ENCODE assay signal across 23 mouse cellular contexts in genomic region chr6:115935544-115935943, GRCm38 (mm10). TPM values are rescaled to one million over a fixed set of nuclear protein-coding genes. Genes with fewer than 3 reads are reported as not detected.
A peak's percentile ranks its signal among the peaks of the same experiment; 100 is the strongest.
DNase-seq lines count a peak whose midpoint lies in the region.
"Had no signal": no experiment of that assay in that cellular context is flagged by ENCODE, and none has a peak within 500 bp of the region (broad histone marks: within the 10 kb centered on the region; RNA-seq: fewer than 3 reads in every experiment).

No protein-coding gene starts in this region.

- 0 out of 2 replicates have a peak overlapping the region, but pooled peaks have one; percentile 2 for H3K27ac ChIP-seq in limb, embryonic 10.5 days

- peak; percentile 73 to 74 for DNase-seq in cerebellum, postnatal 10 days
- no peak for DNase-seq in cerebellum, adult 8-10 months
- peak; percentile 65 to 75 for DNase-seq in cerebellum, postnatal 14 days
- DNase-seq in cerebellum, postnatal 25 days = no peak
- no peak for DNase-seq in limb, embryonic 10.5 days (ENCODE audit: low spot score)
- DNase-seq in right cerebral cortex, postnatal 4 days = no peak
- DNase-seq: adrenal gland, adult 2 months; adrenal gland, adult 8-10 months; adrenal gland, postnatal 10 days; adrenal gland, postnatal 14 days; adrenal gland, postnatal 25 days; adrenal gland, postnatal 36 days; B cell, adult 2 months; cerebellum, adult 11 months; cerebellum, adult 11-12 months; cerebellum, adult 18-20 months had no signal

- H3K4me1 ChIP-seq in limb, embryonic 10.5 days = peaks cover 5% of the 10 kb centered on the region

- 88% methylated on average over 8 of the region's 8 CpGs for WGBS in limb, embryonic 10.5 days

- H3K27me3 ChIP-seq in limb, embryonic 10.5 days (ENCODE audit: low read depth, poor library complexity, severe bottlenecking) = no peaks in the 10 kb centered on the region
- H3K27me3 ChIP-seq: CH12.LX, Patski had no signal

- H3K4me3 ChIP-seq in limb, embryonic 10.5 days = no peak overlapping the region

- no peaks in the 10 kb centered on the region for H3K36me3 ChIP-seq in limb, embryonic 10.5 days
- H3K36me3 ChIP-seq: G1E had no signal

- H3K9me3 ChIP-seq in limb, embryonic 10.5 days (replicated peaks) = no peaks in the 10 kb centered on the region
- H3K9me3 ChIP-seq: G1E had no signal

RNA-seq across cellular contexts. Expression of gene Rho, which starts 4.0 kb away (rescaled TPM):
- polyA plus RNA-seq in limb, embryonic 10.5 days (2016; fragmentation: Nextera tagmentation; extraction: Ambion mirVana) = 0.24 and 0.31 TPM in 2 replicates
- polyA plus RNA-seq: activated CD4-positive, CD25-positive, alpha-beta regulatory T cell, adult 4 months; CD4-positive, CD25-positive, alpha-beta regulatory T cell, adult 4 months; G1E had no signal

RNA-seq across cellular contexts. Expression of gene H1foo, which starts 9.2 kb away (rescaled TPM):
- polyA plus RNA-seq in limb, embryonic 10.5 days (2016; fragmentation: Nextera tagmentation; extraction: Ambion mirVana) = not detected in 2 replicates
- polyA plus RNA-seq: adrenal gland, adult 2 months; brain, embryonic 14.5 days; C2C12; CD4-positive, CD25-positive, alpha-beta regulatory T cell, adult 4 months; G1E; Patski had no signal

RNA-seq across cellular contexts. Expression of gene Plxnd1, which starts 59.3 kb away (rescaled TPM):
- polyA plus RNA-seq in limb, embryonic 10.5 days (2016; fragmentation: Nextera tagmentation; extraction: Ambion mirVana) = 27.9 and 30.9 TPM in 2 replicates

Comparison
In these comparisons a context has a peak if more than half of its experiments do, and no peak if none do; other contexts are left out.
1. DNase-seq: peak in cerebellum, postnatal 10 days (2 of 2) and cerebellum, postnatal 14 days (2 of 2); none in cerebellum, adult 8-10 months (single experiment), cerebellum, postnatal 25 days (0 of 2), limb, embryonic 10.5 days (single experiment) and right cerebral cortex, postnatal 4 days (single experiment).